Mouse (Mus musculus): ENCODE results near the gene Cacna2d3. TPM values are rescaled to one million over a fixed set of nuclear protein-coding genes. Genes with fewer than 3 reads are reported as not detected.

The Cacna2d3 gene
- polyA plus RNA-seq (2016; fragmentation: Nextera tagmentation; extraction: Ambion mirVana) = 1.1 and 1.3 TPM in 2 replicates

DNA sequence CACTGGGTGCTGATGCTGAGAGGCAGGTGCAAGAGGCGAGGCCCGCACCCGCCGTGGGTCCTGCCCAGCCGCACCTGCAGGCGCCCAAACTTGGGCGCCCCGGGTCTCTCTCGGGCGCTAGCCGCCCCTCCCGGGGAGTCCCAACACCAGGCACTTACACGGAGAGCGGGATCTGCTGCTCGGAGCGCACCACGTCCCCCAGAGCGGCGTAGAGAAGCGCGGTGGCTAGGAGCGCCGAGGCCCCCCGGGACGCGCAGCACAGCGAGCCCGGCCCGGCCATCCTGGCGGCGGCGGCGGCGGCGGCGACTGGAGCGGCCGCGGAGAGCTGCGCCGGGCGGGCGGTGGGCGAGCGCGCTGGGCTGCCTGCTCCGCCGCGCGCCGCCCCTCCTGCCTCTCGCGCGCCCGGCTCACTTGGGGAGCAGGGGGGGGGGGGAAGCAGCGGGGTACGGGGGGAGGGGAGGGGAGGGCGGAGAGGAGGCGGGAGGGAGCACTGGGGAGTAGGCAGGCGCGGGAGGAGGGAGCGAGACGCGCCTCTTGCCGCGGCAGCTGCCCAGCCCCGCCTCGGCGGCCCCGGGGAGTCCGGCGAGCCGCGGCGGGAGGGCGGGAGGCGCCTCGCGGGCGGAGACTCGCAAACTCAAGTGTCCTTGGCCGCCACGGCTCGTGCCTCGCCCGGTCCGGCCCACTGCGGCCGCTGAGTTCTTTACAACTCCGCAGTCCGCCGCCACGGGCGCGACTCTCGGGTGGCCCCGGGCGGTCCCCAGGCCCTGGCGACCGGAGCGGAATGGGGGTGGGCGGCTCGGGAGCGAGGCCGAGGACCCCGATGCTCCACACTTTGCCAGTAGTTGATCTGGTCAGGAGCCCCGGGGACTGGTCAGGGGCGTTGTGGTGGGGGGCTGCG is at the start of gene Cacna2d3:
Cacna2d3 (minus strand) TSS at position 377 of the 898 bp plus-strand sequence.
- Histone ChIP-seq H3K9me3 (no peaks in the 10 kb centered on the region), H3K36me3 (no peaks in the 10 kb centered on the region), H3K4me1 (peaks cover 28% of the 10 kb centered on the region), H3K4me3 (peak within 1 kb of the TSS; percentile 82), H3K27me3 (ENCODE audit: insufficient read depth, poor library complexity, severe bottlenecking) (peaks cover 88% of the 10 kb centered on the region), H3K27ac (peak within 1 kb of the TSS; percentile 85)
- peak; percentile 80 for DNase-seq (ENCODE audit: low spot score)
- under 1% methylated on average over 86 of the region's 109 CpGs for WGBS

DNA sequence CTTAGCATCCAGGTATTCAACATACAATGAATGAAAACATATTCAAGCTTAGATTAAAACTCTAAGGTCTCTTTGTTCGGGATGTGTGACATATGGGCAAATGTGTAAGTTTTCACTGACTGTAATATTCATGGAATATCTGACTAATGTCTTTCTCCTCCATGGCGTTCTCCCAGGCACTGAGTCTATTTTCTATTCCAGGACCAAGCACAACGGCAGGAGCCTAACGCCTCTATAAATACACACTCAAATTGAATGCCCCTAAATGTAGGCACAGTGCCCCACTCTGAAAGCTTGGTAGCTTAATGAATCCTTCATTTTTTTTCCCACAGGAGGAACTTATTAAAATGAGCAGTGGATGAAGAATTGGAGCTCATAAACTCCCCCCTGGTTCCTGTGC is 47.8 kb upstream of the Cacna2d3 start:
- H3K27ac ChIP-seq = no peak overlapping the region
- 81% methylated on average over 4 of the region's 4 CpGs for WGBS
- H3K9me3 ChIP-seq = no peaks in the 10 kb centered on the region
- H3K4me3 ChIP-seq = no peak overlapping the region
- H3K27me3 ChIP-seq (ENCODE audit: insufficient read depth, poor library complexity, severe bottlenecking) = no peaks in the 10 kb centered on the region
- DNase-seq (ENCODE audit: low spot score) = peak; percentile 17
- H3K36me3 ChIP-seq = no peaks in the 10 kb centered on the region
- H3K4me1 ChIP-seq = no peaks in the 10 kb centered on the region

DNA sequence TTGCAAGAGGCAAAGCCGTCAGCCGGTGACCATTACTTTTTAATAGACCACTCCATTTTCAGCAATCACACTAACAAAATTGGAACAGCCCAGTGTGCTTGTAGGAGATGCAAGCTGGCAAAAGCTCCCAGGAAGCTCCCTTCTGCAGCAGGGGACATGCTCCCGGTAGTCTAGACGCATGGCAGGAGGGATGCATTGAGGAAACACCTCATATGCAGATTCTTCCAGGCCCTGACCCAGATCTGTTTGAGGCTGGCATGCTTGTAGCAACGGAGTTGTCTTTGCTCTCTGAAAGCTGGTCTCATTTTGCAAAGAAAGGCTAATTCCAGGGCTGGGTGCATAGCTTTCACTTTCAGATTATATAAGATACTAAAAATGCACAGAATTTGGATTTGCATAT is 31.2 kb upstream of the Cacna2d3 start:
- no peaks in the 10 kb centered on the region for H3K27me3 ChIP-seq (ENCODE audit: insufficient read depth, poor library complexity, severe bottlenecking)
- no peak for DNase-seq (ENCODE audit: low spot score)
- no peaks in the 10 kb centered on the region for H3K4me1 ChIP-seq
- 82% methylated on average over 5 of the region's 5 CpGs for WGBS
- H3K27ac ChIP-seq = no peak overlapping the region
- H3K4me3 ChIP-seq = no peak overlapping the region
- H3K9me3 ChIP-seq = no peaks in the 10 kb centered on the region
- H3K36me3 ChIP-seq = no peaks in the 10 kb centered on the region

DNA sequence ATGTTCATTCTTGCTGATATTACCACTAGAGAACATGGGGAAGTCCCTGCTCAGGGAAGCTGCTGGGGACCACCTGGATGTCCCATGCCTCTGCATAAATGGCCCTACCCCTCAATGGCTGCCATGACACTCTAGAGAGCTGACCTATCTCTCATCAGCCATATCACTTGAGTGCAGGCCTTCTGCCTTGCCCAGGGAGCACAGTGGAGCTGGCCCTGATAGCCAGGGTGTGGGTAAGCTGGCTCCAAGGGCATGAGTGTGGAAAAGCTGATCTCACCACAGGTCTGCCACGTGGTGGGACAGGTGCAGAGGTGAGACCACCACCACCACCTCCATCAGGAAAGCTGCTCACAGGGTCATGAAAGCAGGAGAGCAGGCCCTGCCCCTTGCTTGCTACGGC is 17.1 kb upstream of the Cacna2d3 start:
- Histone ChIP-seq H3K27ac (no peak overlapping the region; the same call in 1 of the 2 replicates), H3K27me3 (ENCODE audit: insufficient read depth, poor library complexity, severe bottlenecking) (no peaks in the 10 kb centered on the region), H3K36me3 (no peaks in the 10 kb centered on the region), H3K4me1 (no peaks in the 10 kb centered on the region), H3K4me3 (no peak overlapping the region), H3K9me3 (no peaks in the 10 kb centered on the region)
- WGBS = 76% methylated on average over 2 of the region's 2 CpGs
- peak; percentile 77 for DNase-seq (ENCODE audit: low spot score)

DNA sequence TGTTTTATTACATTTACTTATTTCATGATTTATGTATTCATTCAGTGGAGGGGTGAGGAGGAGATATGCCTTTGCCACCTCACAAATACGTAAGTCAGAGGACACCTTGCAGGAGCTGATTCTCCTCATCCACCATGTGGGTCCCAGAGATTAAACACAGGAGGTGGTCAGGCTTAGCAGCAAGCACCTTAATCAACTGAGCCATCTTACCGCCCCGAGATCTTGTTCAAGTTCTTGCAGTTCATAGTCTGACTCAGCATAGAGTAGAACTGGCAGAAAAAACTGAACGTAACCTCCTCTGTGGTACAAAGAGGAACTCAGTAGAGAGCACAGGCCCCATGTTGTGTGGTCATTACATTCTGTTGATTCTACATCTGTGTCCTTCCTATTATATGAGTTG is 8.6 kb upstream of the Cacna2d3 start:
- peak; percentile 76 for DNase-seq (ENCODE audit: low spot score)
- whole genome bisulfite sequencing = 68% methylated on average over 4 of the region's 4 CpGs
- Histone ChIP-seq H3K9me3 (no peaks in the 10 kb centered on the region), H3K27me3 (ENCODE audit: insufficient read depth, poor library complexity, severe bottlenecking) (peaks cover 28% of the 10 kb centered on the region), H3K36me3 (no peaks in the 10 kb centered on the region), H3K27ac (no peak overlapping the region), H3K4me3 (no peak overlapping the region), H3K4me1 (no peaks in the 10 kb centered on the region)

DNA sequence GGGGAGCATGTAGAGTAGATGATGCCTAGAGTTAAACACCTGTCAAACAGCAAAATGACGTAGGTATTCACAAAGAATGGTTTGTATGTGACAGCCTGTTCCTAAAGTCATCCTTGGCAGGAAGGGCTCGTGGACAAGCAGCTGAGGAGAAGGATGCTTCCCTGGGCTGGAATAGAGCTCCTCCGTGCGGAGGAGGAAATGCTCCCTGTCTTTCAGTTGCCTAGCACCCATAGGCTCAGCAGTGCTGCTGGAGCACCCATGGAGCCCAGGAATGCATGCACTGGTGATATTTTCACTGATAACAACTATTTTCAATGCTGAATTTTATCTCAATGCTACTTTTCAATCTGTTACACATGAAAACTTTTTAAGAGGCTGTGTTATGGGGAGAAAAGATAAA is 7.3 kb upstream of the Cacna2d3 start:
- H3K27me3 ChIP-seq (ENCODE audit: insufficient read depth, poor library complexity, severe bottlenecking) = peaks cover 37% of the 10 kb centered on the region
- no peaks in the 10 kb centered on the region for H3K9me3 ChIP-seq
- no peaks in the 10 kb centered on the region for H3K36me3 ChIP-seq
- WGBS = 76% methylated on average over 4 of the region's 4 CpGs
- H3K4me3 ChIP-seq = no peak overlapping the region
- no peak overlapping the region for H3K27ac ChIP-seq
- no peak for DNase-seq (ENCODE audit: low spot score)
- no peaks in the 10 kb centered on the region for H3K4me1 ChIP-seq

DNA sequence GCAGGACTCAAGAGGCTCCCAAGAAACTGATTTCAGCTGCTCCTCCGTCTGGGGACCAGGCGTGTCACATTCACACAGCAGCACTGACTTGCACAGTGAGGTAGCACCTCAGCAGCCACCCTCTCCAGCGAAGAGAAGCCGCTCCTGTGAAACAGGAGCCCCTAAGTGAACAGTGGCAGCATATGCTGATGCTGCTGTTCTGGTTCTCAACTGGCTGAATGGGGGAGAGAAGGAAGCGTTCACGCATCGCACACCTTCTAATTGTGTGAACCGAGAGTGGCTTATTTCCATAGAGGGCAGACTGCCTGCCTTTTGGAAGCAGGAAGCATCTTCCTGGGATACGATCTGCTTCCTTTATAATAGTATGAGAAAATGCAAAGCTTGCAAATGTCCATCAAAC is 5.9 kb upstream of the Cacna2d3 start:
- H3K4me1 ChIP-seq = peaks cover 7% of the 10 kb centered on the region
- no peak overlapping the region for H3K27ac ChIP-seq
- no peaks in the 10 kb centered on the region for H3K36me3 ChIP-seq
- DNase-seq (ENCODE audit: low spot score) = peak; percentile 61
- H3K27me3 ChIP-seq (ENCODE audit: insufficient read depth, poor library complexity, severe bottlenecking) = peaks cover 51% of the 10 kb centered on the region
- WGBS = 73% methylated on average over 9 of the region's 9 CpGs
- no peaks in the 10 kb centered on the region for H3K9me3 ChIP-seq
- H3K4me3 ChIP-seq = no peak overlapping the region

DNA sequence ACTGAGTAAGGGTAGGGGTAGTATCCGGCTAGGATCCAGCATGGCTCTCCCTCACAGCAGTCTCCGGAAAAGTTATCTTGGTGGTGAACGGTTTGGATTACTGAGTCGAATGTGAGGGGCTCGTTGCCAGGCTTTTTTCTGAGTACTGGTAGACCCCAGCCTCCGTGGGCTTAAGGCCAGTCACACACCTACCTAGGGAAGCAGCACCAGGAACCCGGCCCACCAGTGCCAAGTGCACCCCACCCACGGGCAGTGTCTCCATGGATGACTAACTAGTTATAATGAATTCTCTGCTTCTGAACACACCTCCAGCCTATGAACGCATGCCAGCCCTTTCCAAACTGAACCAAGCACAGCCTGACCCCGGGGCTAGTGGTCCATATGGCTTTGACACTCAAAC is 1.6 kb upstream of the Cacna2d3 start:
- no peaks in the 10 kb centered on the region for H3K9me3 ChIP-seq
- H3K4me1 ChIP-seq = peaks cover 28% of the 10 kb centered on the region
- DNase-seq (ENCODE audit: low spot score) = no peak
- H3K36me3 ChIP-seq = no peaks in the 10 kb centered on the region
- H3K27me3 ChIP-seq (ENCODE audit: insufficient read depth, poor library complexity, severe bottlenecking) = peaks cover 87% of the 10 kb centered on the region
- 9% methylated on average over 10 of the region's 10 CpGs for WGBS
- H3K27ac ChIP-seq = no peak overlapping the region
- peak overlapping the region; percentile 82 for H3K4me3 ChIP-seq

DNA sequence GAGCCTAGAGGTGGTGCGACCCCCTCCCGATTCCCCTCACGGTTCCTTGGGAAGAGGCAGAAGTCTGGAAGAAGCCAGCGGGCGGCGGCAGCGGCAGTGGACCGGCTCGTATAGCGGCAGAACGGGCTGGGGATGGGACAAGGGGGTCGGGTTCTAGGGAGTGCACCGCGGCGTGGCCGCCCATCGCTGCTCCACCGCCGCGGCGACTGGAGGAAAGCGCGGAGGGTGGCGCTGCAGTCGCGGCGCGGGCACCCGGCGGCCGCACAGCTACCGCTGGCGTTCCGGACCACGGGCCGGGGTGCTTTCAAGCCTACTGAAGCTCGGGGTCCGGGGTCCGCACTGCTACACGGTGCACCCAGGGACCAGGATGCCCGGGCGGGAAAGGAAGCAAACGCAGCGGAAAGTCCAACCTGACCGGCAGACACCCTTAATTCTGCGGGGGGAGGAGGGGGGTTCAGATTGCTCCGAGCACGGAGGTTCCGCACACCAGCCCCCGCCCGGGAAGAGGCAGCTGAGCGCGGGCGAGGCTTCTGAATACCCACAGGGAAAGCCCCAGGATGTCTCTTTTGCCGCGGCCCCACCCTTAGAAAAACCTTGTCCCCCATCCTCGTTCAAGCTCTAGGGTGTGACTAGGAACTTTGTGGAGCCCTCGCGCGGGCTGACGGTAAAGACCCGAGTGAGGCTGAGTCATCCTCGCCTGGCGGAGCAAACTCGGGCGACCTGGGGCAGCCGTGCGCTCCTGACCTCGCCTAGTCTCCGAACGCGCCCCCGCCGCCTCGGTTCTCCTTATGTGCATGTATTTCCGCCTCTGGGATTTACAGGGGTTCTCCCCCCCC is 940 bp upstream of the Cacna2d3 start:
- peaks cover 88% of the 10 kb centered on the region for H3K27me3 ChIP-seq (ENCODE audit: insufficient read depth, poor library complexity, severe bottlenecking)
- under 1% methylated on average over 76 of the region's 76 CpGs for WGBS

DNA sequence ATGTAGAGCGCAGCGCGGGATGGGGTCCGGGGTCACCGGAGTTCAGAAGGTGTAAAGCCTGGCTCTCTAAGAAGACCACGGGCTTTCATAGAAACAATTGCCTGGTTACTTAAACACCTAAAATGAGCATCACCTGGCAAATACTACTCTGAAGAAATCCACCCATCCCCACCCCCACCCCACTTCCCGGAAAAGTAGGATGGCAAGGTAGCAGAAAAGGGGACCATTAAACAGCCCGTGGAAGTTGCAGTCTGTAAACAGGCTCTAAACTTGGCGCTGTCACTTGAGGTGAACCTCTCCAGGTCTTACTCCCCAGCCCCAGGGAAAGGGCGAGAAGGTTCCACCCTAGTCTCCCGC is 555 bp downstream of the Cacna2d3 start:
- Histone ChIP-seq H3K27ac (peak overlapping the region; percentile 85; the same call in 1 of the 2 replicates), H3K4me3 (peak overlapping the region; percentile 82), H3K4me1 (peaks cover 28% of the 10 kb centered on the region), H3K27me3 (ENCODE audit: insufficient read depth, poor library complexity, severe bottlenecking) (peaks cover 87% of the 10 kb centered on the region), H3K9me3 (no peaks in the 10 kb centered on the region), H3K36me3 (no peaks in the 10 kb centered on the region)
- 1% methylated on average over 11 of the region's 11 CpGs for WGBS
- DNase-seq (ENCODE audit: low spot score) = no peak

More for the DNA sequence above, 940 bp upstream of the Cacna2d3 start:
- Histone ChIP-seq H3K4me1 (peaks cover 28% of the 10 kb centered on the region), H3K27ac (peak overlapping the region; percentile 85), H3K9me3 (no peaks in the 10 kb centered on the region), H3K36me3 (no peaks in the 10 kb centered on the region), H3K4me3 (peak overlapping the region; percentile 82)
- peak; percentile 80 for DNase-seq (ENCODE audit: low spot score)

DNA sequence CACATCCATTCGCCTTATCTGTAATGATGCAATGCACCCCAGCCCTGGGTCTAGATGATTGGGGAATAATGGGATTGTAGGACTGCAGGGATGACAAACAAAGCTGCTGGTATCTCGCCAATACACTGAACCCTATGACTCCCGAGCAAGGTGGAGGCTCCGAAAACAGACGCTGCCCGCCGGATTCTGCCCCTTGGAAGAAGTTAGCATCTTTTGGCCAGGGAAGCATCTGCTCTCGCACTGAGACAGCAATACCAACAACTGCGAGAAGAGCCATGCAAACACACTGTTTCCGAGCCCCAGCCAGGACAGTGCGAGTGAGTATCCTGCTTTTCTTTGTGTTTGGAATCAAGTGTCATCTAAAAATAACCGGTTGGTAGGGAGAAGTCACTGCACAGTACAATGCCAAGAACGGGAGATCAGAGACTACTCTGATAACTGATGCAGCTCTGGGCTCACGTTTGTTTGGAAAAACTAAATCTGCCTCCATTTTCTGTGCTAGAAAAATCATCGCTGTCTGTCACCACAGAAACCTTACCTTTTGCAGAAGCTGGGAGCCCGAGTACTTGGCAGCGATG is 1.2 kb downstream of the Cacna2d3 start:
- no peak for DNase-seq (ENCODE audit: low spot score)
- H3K36me3 ChIP-seq = no peaks in the 10 kb centered on the region
- peaks cover 86% of the 10 kb centered on the region for H3K27me3 ChIP-seq (ENCODE audit: insufficient read depth, poor library complexity, severe bottlenecking)
- H3K4me3 ChIP-seq = peak overlapping the region; percentile 82
- peaks cover 28% of the 10 kb centered on the region for H3K4me1 ChIP-seq
- 1% methylated on average over 17 of the region's 17 CpGs for WGBS
- H3K27ac ChIP-seq = no peak overlapping the region
- no peaks in the 10 kb centered on the region for H3K9me3 ChIP-seq

DNA sequence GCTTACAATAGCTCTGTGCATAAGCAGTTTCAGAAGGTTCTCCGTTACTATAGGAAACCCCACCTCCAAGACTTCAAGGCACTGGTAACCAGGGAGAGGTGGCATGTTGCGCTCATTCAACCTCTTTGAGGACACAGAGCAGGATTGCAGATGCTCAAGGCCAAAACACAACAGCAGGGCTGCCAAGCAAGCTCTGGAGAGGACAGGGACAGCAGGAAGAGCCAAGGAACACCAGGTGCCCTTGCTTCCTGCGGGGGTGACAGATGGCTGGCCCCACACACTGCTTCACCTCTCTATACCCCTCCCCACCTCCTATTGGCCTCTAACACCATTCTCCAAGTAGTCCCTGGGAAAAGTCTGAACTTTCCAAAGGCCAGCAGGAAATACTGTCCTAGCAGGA is 9.0 kb downstream of the Cacna2d3 start:
- H3K27me3 ChIP-seq (ENCODE audit: insufficient read depth, poor library complexity, severe bottlenecking) = peaks cover 44% of the 10 kb centered on the region
- H3K9me3 ChIP-seq = no peaks in the 10 kb centered on the region
- no peak overlapping the region for H3K4me3 ChIP-seq
- 75% methylated on average over 3 of the region's 3 CpGs for WGBS
- H3K4me1 ChIP-seq = peaks cover 7% of the 10 kb centered on the region
- no peak overlapping the region for H3K27ac ChIP-seq
- DNase-seq (ENCODE audit: low spot score) = no peak
- H3K36me3 ChIP-seq = no peaks in the 10 kb centered on the region

All from heart, embryonic 10.5 days (tissue).